In genomic region chr11:79674632-79675031, GRCm38 (mm10) we compare ENCODE assay signal across 7 mouse cellular contexts.
DNase-seq lines count a peak whose midpoint lies in the region; ATAC-seq and TF ChIP-seq lines count a peak whose summit lies in the region.

No protein-coding gene starts in this region.

- 93% methylated on average over 7 of the region's 7 CpGs for WGBS in forebrain, embryonic 12.5 days

- H3K9me3 ChIP-seq in forebrain, embryonic 12.5 days, result no peaks in the 10 kb centered on the region

- peaks cover 40% of the 10 kb centered on the region for H3K4me1 ChIP-seq in cortical plate, adult 2 months (ENCODE audit: control insufficient read depth, insufficient read depth, low read length)
- H3K4me1 ChIP-seq in forebrain, embryonic 12.5 days, result peaks cover 52% of the 10 kb centered on the region

- ATAC-seq in forebrain, embryonic 12.5 days (ENCODE audit: low FRiP score), result no peak

- H3K36me3 ChIP-seq in forebrain, embryonic 12.5 days (replicated peaks), result no peaks in the 10 kb centered on the region

- no peaks in the 10 kb centered on the region for H3K27me3 ChIP-seq in forebrain, embryonic 12.5 days

- no peak overlapping the region for H3K4me3 ChIP-seq in cortical plate, adult 2 months (ENCODE audit: insufficient read depth, low read length)
- no peak overlapping the region for H3K4me3 ChIP-seq in forebrain, embryonic 12.5 days (replicated peaks)

- no peak for TF ChIP-seq POLR2A in cortical plate, adult 2 months (IDR thresholded peaks at IDR 0.05; ENCODE audit: extremely low read depth, insufficient read depth, low read length)

- no peak overlapping the region for H3K9ac ChIP-seq in forebrain, embryonic 12.5 days

- peak overlapping the region; percentile 68 for H3K27ac ChIP-seq in cortical plate, adult 2 months (ENCODE audit: insufficient read depth, low read length)
- no peak overlapping the region for H3K27ac ChIP-seq in forebrain, embryonic 12.5 days

- peak; percentile 18 for DNase-seq in ovary, postnatal 36 days (ENCODE audit: low spot score)
- DNase-seq in ovary, postnatal 10 days (ENCODE audit: low spot score), result no peak
- peak; percentile 63 to 70 for DNase-seq in layer of hippocampus, adult 8-10 months (ENCODE audit: low spot score in 2 of 2)
- DNase-seq in telencephalon, adult 2 months (ENCODE audit: low read depth, low spot score), result peak; percentile 85
- no peak for DNase-seq in c-Kit-positive CD71-positive TER-119-positive erythroid progenitor cells, embryonic 14.5 days (ENCODE audit: low spot score)

- no peak for TF ChIP-seq CTCF in cortical plate, adult 2 months (IDR thresholded peaks at IDR 0.05; ENCODE audit: extremely low read depth, insufficient read depth, low read length)

- no peak overlapping the region for H3K4me2 ChIP-seq in forebrain, embryonic 12.5 days

Comparison
In these comparisons a context has a peak if more than half of its experiments do, and no peak if none do; other contexts are left out.
1. DNase-seq: peak in ovary, postnatal 36 days (single experiment), layer of hippocampus, adult 8-10 months (2 of 2) and telencephalon, adult 2 months (single experiment); none in ovary, postnatal 10 days (single experiment) and c-Kit-positive CD71-positive TER-119-positive erythroid progenitor cells, embryonic 14.5 days (single experiment).